Mouse (Mus musculus): ENCODE data around the gene Aldh3b2. TPM values are rescaled to one million over a fixed set of nuclear protein-coding genes. Genes with fewer than 3 reads are reported as not detected.

Gene Aldh3b2
- total RNA-seq (2021), result under 1 TPM; 0.57 to 0.59 TPM
- long read RNA-seq, experiment 1, partial matches to known transcripts, result 0 of 1 reads
- long read RNA-seq, experiment 1, other reads (novel, unspliced or antisense), result 0 of 1 reads
- long read RNA-seq, experiment 2, partial matches to known transcripts, result 0 of 1 reads
- long read RNA-seq, experiment 2, other reads (novel, unspliced or antisense), result 0 of 1 reads

DNA sequence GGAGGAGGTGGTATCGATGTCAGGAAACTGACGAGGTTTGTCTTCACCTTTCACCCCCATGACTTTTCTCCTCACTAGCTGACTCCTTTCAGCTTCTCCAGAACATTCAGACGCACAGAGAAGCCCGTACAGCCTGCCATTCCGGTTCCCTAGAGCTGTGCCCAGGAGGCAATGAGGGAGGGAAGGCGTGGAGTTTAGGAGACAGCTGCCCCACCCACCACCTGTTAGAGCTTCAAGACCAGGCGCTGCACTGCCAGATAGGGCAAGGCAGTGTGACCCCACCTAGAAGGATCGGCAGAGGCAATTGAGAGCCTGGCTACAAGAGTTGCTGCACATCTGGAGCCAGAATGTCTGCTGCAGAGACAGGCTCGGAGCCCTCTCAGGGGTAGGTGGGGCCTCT is at the start of gene Aldh3b2:
Gene Aldh3b2, plus strand, starts transcription at position 100 of the 400 bp plus-strand sequence.
- DNase-seq, result no peak
- intact Hi-C loops (cut with DNase I), result loop anchor here (2.0 kb wide), 1 partner anchor 21 kb away; no protein-coding TSS in a partner anchor

GRCm38 (mm10) chr19:3922661-3923371 is 49.3 kb upstream of the Aldh3b2 start:
- no peak for DNase-seq
- intact Hi-C loops (cut with DNase I), result no loop called here

DNA sequence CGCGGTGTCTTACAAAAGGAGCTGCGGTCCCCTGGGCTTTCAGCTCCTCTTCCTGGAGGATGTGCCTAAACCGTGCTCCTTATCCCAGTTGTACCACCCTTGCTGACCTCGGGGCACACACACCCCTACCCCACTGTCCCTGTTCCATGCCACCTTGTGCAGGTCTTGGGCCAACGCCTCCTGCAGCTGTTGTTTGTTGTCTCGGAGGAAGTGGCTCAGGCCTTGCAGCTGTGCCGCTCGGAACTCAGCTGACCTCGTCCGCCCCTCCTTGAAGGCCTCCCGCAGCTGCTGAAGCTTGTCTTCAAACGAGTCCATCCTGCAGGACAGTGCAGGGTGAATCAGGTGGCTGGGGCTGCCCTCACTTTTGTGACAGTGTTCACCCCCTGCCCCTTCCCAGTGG is 48.5 kb upstream of the Aldh3b2 start:
- intact Hi-C loops (cut with DNase I), result no loop called here
- DNase-seq, result peak; percentile 59 to 63

DNA sequence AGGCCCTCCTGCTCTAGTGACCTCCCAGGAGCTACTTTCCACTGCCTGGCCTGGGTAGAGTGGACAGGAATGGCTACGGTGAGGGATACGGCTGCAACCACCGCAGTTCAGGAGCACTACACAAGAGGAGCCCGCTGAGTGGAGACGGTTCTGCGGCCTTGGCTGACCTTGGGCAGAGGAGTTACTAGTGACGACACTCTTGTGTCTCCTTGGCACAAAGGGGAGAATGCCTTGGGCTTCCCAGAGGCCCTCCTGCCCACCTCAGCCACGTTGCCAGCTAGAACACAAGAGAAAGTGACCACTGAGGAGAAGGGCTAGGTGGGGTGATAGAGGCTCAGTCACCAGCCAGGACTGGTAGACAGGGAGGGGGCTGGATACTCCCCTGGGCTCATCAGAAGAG is 47.9 kb upstream of the Aldh3b2 start:
- DNase-seq, result no peak
- intact Hi-C loops (cut with DNase I), result no loop called here

DNA sequence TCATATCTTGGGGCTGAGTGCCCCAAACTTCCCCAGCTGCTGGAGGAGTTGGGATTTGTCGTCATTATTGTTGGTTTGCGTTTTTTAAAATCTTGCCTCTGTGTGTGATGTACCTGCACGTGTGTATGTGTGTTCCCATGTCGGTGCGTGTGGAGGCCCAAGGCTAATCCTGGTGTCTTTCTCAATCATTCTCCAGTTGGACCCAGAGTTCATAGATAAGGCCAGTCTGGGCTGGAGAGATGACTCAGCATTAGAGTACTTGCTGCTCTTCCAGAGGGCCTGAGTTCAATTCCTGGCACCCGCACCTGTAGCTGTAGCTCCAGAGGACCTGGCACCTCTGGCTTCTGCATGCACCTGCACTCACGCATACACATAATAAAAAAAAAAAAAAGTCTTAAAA is 47.3 kb upstream of the Aldh3b2 start:
- DNase-seq, result no peak
- intact Hi-C loops (cut with DNase I), result no loop called here

DNA sequence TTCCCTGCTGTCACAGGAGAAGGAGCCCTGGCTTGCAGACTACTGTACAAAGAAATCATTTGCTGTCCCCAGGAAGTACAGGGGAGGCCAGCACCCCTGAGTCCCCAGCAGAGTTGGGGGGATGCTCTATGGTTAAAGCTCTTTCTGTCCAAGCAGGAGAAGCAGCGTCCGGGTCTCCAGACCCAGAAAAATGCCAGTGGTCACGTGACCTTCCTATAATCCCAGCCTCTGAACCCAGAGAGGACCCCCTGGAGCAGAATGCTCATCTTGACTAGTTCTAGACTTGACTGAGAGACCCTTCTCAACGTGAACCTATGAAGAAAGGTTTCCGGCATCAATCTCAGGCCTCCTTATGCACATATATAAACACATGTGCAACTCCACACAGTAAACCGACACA is 46.3 kb upstream of the Aldh3b2 start:
- intact Hi-C loops (cut with DNase I), result no loop called here
- no peak for DNase-seq

GRCm38 (mm10) chr19:3926279-3926678 is 45.8 kb upstream of the Aldh3b2 start:
- DNase-seq, result no peak
- intact Hi-C loops (cut with DNase I), result no loop called here

DNA sequence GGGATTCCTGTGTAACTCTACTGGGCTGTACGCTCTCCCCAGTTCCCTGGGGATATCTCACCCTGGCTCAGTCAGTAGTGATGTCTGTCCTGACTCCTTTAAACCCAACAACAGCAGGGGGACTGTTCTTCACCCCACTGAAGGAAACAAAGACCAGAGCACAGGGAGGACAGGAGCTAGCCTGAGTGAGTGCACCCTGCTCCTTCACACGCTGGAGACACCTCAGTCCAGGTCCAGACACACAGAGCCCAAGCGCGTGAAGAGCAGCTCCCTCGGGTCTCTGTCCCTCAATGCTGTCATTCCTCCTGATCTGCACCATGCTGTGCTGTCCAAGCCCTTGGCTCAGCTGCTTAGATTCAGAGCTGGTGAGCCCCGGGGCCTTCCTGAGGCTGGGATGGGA is 45.4 kb upstream of the Aldh3b2 start:
- intact Hi-C loops (cut with DNase I), result no loop called here
- no peak for DNase-seq

DNA sequence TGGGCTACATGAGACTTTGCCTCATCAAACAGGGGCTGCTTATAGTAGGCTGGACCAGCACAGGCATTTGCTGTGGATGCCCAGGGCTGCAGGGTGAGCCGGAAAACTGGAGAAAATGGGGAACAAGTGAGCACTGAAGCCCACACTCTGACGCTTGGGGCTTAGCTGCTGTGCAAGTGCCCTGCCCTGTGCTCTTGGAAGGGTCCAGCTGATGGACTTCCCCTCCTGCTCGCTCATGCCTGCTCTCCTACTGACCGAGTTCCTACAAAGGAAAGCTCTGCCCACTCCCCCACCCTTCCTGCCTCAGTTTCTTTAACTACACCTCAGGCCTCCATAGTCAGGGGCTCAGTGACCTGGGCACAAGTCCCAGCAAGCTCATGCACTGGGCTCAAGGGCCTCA is 44.1 kb upstream of the Aldh3b2 start:
- DNase-seq, result no peak
- intact Hi-C loops (cut with DNase I), result no loop called here

DNA sequence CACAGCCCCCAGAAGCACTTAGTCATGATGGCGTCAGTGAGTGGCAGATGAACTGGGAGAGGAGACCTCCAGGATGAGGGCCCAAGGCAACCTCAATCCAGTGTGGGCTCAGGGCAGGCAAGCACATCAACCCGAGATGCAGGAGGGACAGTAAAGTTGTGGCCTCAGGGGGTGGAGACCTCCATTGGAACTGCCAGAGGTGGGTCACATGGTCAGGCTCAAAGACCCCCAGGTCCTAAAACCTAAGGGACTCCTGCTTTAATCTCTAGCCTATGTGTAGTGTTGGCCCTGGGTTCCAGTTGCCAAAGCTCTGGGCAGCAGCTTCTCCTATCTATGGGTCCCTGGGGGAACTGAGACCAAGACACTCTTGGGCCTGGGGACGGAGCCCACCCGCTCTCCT is 43.3 kb upstream of the Aldh3b2 start:
- intact Hi-C loops (cut with DNase I), result no loop called here
- no peak for DNase-seq

DNA sequence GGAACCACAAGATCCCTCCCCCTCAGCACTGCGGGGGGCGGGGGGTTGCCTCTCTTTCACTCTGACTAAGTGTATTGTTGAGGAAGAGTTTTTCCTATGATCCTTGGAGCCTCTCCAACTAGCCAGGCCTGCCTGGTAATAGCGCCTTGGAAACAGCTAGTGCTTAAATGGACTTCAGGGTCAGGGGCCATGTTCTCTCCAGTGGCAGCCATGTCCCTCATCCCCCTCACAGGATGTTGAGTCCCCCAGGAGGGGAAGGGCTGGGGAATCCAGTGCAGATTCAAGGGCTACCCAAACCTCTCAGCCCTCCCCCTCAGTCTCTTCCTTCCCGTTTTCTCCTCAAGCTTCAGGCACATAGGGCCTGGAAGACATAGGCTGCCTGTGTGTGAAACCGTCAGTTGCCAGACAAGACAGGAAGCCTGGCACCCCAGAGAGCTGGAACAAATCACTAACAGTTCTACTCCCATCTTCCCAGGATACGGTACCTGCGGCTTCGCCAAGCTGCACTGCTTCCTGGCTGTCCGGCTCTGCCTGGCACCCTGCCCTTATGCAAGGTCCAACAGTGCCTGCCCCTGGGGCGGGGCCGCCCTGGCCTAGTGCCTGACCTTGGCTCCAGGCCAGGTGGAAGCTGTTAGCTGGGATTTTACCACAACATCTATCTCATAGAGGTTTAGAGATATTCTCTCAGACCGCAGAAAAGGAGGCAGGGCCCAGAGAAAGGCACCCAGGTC is 42.8 kb upstream of the Aldh3b2 start, which contains the start of gene Aldh3b1:
Gene Aldh3b1, minus strand, starts transcription at position 598 of the 731 bp plus-strand sequence.
- intact Hi-C loops (cut with DNase I), result no loop called here

GRCm38 (mm10) chr19:3930262-3931057 is 41.7 kb upstream of the Aldh3b2 start:
- no peak for DNase-seq
- intact Hi-C loops (cut with DNase I), result no loop called here

More for the DNA sequence above, 42.8 kb upstream of the Aldh3b2 start, which contains the start of gene Aldh3b1:
- DNase-seq, result peak; percentile 92 to 94

GRCm38 (mm10) chr19:3931716-3932115 is 40.4 kb upstream of the Aldh3b2 start:
- intact Hi-C loops (cut with DNase I), result no loop called here
- DNase-seq, result no peak

- intact Hi-C loops (cut with DNase I), result loop anchor here (5.0 kb wide), 2 partner anchors 33 to 83 kb away; partner anchors contain the start of gene Chka
- peak; percentile 66 to 75 for DNase-seq
Measured at GRCm38 (mm10) chr19:3935032-3935895, 36.9 kb upstream of the Aldh3b2 start, which contains the start of gene Unc93b1. Unc93b1 (plus strand) TSS chr19:3935186.

DNA sequence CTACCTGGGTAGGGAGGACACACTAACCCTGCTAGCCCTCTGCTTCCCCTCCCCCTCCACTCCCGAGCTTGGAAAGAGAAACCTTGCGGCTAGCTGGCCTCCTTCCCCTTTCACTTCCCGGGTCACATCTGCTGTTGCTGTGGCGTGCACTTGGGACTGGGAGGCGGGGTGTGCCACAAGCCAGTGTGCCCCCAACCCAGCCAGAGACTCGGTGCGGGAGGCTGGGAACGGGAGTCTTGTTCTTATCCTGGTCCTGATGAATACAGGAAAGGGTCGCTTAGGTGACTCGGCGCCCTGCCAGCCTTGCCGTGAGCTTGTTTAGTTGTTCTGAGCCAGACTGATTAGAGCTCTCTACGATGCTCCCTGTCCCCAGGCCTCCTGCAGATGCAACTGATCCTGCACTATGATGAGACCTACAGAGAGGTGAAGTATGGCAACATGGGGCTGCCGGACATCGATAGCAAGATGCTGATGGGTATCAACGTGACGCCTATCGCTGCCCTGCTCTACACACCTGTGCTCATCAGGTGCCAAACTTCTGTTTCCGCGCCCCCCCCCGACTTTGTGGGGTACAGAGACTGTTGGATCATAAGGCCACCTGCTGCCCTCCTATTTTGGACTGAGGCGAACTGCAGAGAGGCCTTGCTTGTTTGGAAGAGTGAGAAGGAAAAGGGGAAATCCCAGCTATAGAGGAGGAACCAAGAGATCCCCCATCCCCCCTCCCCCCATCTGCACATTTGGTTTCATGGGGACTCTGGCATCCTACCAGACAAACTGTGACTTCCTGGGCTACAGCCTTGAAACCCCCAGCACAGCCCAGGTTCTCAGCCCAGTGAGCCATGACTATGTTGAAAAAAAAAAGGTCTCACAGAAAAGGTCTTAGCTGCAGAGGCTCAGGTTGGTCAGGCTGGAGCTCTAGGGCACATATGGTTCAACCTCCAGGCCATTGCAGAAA is 36.0 kb upstream of the Aldh3b2 start:
- peak; percentile 60 to 71 for DNase-seq
- intact Hi-C loops (cut with DNase I), result loop anchor here (5.0 kb wide), 2 partner anchors 34 to 84 kb away; partner anchors contain the start of gene Chka

DNA sequence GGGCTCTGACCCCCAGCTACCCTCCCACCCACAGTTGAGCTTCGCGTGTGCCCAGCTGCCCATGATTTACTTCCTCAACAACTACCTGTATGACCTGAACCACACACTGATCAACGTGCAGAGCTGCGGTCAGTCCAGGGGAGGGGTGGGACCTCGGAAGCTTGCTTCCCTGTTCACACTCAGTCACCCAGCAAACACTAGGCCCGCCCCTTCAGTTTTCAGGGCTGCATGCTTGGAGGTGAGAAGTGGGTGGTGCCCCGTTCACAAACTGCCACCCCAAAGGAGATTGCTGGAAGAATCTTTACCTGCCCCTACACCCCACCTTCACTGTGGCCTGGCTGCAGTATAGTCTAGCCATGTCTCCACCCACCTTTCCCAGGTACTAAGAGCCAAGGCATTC is 29.8 kb upstream of the Aldh3b2 start:
- DNase-seq, result no peak
- intact Hi-C loops (cut with DNase I), result no loop called here

DNA sequence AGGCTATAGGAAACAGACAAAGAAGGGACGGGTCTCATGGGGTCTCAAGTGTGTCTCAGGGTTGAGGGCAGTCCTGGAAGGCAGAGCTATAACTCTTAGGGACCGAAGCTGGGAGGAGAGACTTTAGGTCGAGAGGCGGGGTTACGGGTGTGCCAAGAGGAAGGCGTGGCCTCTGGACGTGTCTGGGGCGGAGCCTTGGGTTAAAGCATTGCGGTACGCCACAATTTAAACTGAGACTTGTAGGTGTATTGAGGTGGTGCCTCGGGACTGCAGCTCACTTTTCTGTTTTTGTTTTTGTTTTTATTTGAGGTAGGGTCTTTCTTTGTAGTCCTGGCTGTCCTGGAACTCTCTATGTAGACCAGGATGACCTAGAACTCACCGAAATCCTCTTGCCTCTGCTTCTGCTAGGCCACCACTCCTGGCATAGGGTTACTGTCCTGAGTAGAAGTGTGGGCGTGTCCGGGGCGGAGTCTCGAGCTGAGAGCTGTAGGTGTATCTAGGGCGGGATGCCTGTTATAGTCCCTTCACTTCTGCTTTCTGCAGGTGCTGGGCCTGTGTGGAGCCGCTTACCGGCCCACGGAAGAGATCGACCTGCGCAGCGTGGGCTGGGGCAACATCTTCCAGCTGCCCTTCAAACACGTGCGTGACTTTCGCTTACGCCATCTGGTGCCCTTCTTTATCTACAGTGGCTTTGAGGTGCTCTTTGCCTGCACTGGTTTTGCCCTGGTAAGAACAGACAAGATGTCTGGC is 29.0 kb upstream of the Aldh3b2 start:
- intact Hi-C loops (cut with DNase I), result no loop called here
- DNase-seq, result no peak
